Mouse (Mus musculus): ENCODE measurements around the gene Pkp1. TPM values are rescaled to one million over a fixed set of nuclear protein-coding genes. Genes with fewer than 3 reads are reported as not detected.
A peak's percentile ranks its signal among the peaks of the same experiment; 100 is the strongest.

Pkp1 gene
- polyA plus RNA-seq, 1 experiment from 2014 or later = 21.5 TPM

DNA sequence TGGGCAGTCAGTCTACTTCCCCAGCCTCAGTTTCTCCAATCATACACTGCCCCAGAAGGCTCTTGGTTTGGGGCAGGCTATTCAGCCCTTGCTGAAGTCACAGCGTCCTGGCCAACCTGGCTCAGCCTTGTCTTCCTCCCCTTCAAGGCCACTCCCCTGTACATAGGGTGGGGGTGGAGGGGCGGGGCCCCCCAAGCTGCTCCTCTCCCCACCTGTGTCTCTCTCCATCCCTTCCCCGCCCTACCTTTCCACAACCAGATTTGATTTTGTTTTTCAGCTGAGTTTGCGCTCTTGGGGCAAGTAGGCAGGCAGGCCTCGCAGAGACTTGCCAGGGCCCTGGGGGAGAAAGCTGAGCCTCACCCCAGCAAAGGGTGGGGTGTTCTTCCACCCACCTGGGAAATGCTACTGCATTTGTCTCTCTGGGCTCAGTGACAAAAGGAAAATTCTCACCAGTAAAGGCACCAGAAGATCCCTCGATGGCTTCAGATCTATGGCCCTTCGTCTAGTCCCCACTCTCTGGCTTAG is 19.0 kb downstream of the Pkp1 start:
- Histone ChIP-seq H3K9ac (no peak overlapping the region), H3K4me3 (replicated peaks) (no peak overlapping the region), H3K27me3 (replicated peaks) (no peaks in the 10 kb centered on the region), H3K4me1 (no peaks in the 10 kb centered on the region), H3K4me2 (no peak overlapping the region), H3K36me3 (no peaks in the 10 kb centered on the region), H3K27ac (peak overlapping the region; percentile 50; the same call in 1 of the 2 replicates), H3K9me3 (no peaks in the 10 kb centered on the region)
- ATAC-seq (ENCODE audit: insufficient read depth, low FRiP score, low read depth) = no peak
- 60% methylated on average over 7 of the region's 7 CpGs for WGBS

DNA sequence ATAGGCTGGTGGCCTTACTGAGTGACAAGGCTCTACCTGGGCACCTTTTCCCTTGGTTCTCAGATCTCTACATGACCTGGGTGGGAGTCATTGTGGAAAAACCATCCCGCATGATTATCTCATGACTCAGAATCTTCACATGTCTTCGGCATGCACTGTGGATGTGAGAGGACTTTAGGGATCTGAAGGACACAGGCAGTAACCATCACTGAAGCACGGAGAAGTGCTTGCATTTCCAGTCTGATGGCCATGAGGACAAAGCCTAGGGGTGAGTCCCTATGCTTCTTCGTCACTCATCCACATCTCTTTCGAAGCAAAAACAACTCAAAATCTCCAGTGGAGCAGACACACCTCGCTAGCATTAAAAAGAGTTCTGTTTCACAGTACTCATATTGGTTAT is 19.7 kb downstream of the Pkp1 start:
- no peaks in the 10 kb centered on the region for H3K27me3 ChIP-seq (replicated peaks)
- WGBS = 88% methylated on average over 6 of the region's 6 CpGs
- no peaks in the 10 kb centered on the region for H3K9me3 ChIP-seq
- H3K4me1 ChIP-seq = no peaks in the 10 kb centered on the region
- H3K36me3 ChIP-seq = no peaks in the 10 kb centered on the region
- H3K9ac ChIP-seq = no peak overlapping the region
- no peak for ATAC-seq (ENCODE audit: insufficient read depth, low FRiP score, low read depth)
- H3K27ac ChIP-seq = no peak overlapping the region
- no peak overlapping the region for H3K4me3 ChIP-seq (replicated peaks)
- H3K4me2 ChIP-seq = no peak overlapping the region

DNA sequence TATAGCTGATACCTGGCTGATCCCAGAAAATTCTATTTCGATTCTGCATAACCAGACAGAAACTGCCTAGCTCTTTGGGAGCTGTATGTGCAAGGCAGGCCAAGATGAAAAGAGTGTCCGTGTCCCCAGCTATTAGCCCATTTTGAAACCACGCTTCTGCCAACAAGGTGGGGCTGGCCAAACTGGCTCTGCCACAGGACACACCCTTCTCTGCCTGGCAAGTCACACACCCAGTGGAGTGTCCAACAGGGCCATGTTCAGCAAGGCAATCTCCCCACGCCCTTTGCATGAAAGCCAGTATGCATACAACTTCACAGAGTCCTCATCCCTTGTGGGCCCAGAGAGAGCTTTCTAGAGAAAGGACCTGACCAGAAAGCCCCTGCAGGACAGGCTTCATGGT is 23.6 kb downstream of the Pkp1 start:
- no peaks in the 10 kb centered on the region for H3K9me3 ChIP-seq
- H3K36me3 ChIP-seq = no peaks in the 10 kb centered on the region
- 0 out of 2 replicates have a peak, but pooled peaks have one; percentile 64 for ATAC-seq (ENCODE audit: insufficient read depth, low FRiP score, low read depth)
- H3K4me3 ChIP-seq (replicated peaks) = no peak overlapping the region
- no peaks in the 10 kb centered on the region for H3K27me3 ChIP-seq (replicated peaks)
- no peak overlapping the region for H3K4me2 ChIP-seq
- H3K4me1 ChIP-seq = no peaks in the 10 kb centered on the region
- 69% methylated on average over 4 of the region's 4 CpGs for WGBS
- H3K9ac ChIP-seq = no peak overlapping the region
- peak overlapping the region; percentile 67; the same call in 1 of the 2 replicates for H3K27ac ChIP-seq

DNA sequence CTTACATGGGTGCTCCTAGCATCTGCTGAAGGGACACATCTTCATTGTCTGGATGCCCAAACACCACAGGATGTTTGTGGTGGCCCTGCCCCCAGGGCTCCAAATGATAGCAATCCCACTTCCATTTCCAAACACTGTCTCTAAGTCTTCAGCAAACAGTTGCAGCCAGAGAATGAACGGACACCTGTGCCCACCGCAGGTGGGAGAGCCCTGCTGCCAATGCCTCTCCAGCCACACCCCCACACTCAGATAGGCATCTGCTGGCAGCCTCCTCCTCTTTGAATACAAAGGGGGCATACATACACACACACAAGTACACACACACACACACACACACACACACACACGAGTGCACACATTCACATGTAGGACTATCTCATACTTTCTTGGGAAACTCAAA is 25.6 kb downstream of the Pkp1 start:
- no peak overlapping the region for H3K4me2 ChIP-seq
- H3K27ac ChIP-seq = no peak overlapping the region
- H3K27me3 ChIP-seq (replicated peaks) = no peaks in the 10 kb centered on the region
- WGBS = 68% methylated on average over 3 of the region's 3 CpGs
- no peak for ATAC-seq (ENCODE audit: insufficient read depth, low FRiP score, low read depth)
- no peaks in the 10 kb centered on the region for H3K4me1 ChIP-seq
- H3K9me3 ChIP-seq = no peaks in the 10 kb centered on the region
- H3K4me3 ChIP-seq (replicated peaks) = no peak overlapping the region
- H3K9ac ChIP-seq = no peak overlapping the region
- H3K36me3 ChIP-seq = no peaks in the 10 kb centered on the region

DNA sequence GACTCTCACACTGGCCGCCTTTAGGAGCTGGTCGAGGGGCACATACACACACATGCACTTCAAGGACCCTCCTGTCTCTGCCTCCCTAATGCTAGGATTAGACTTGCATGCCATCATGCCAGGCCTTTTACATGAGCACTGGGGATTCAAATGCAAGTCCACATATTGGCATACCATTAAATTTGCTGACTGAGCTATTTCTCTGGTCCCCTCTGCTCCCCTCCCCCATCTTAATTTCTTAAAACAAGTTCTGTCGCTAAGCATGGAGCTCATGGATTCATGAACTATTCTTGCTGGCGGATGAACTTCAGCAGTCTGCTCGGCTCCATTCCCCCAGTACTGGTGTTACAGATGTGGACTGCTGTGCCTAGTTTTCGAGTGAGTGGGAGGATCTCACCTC is 26.2 kb downstream of the Pkp1 start:
- Histone ChIP-seq H3K36me3 (no peaks in the 10 kb centered on the region), H3K9me3 (no peaks in the 10 kb centered on the region), H3K27ac (no peak overlapping the region), H3K9ac (no peak overlapping the region), H3K4me1 (no peaks in the 10 kb centered on the region), H3K4me3 (replicated peaks) (no peak overlapping the region), H3K27me3 (replicated peaks) (no peaks in the 10 kb centered on the region), H3K4me2 (no peak overlapping the region)
- 78% methylated on average over 6 of the region's 6 CpGs for WGBS
- no peak for ATAC-seq (ENCODE audit: insufficient read depth, low FRiP score, low read depth)

DNA sequence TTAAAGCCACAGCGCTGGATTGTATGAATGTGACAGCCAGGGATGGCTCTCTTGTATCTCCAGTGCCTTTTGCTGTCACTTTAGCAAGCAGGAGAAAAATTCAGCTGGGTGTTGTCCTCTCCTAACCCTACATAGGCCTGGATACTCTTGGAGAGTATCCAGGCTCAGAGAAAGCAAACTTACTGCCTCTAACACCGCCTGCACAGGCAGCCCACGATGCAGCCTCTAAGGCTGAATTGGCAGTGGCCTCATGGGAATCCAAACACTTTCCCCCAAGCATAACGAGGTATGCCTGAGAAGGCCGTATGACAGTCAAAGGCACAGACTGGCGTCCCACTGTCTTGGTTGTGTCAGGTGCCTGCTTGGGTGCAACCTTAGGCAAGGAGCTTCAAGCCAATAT is 26.8 kb downstream of the Pkp1 start:
- Histone ChIP-seq H3K9ac (no peak overlapping the region), H3K4me1 (no peaks in the 10 kb centered on the region), H3K4me3 (replicated peaks) (no peak overlapping the region), H3K36me3 (no peaks in the 10 kb centered on the region), H3K4me2 (no peak overlapping the region), H3K27me3 (replicated peaks) (no peaks in the 10 kb centered on the region), H3K9me3 (no peaks in the 10 kb centered on the region), H3K27ac (peak overlapping the region; percentile 35; the same call in 1 of the 2 replicates)
- no peak for ATAC-seq (ENCODE audit: insufficient read depth, low FRiP score, low read depth)
- WGBS = 65% methylated on average over 6 of the region's 6 CpGs

DNA sequence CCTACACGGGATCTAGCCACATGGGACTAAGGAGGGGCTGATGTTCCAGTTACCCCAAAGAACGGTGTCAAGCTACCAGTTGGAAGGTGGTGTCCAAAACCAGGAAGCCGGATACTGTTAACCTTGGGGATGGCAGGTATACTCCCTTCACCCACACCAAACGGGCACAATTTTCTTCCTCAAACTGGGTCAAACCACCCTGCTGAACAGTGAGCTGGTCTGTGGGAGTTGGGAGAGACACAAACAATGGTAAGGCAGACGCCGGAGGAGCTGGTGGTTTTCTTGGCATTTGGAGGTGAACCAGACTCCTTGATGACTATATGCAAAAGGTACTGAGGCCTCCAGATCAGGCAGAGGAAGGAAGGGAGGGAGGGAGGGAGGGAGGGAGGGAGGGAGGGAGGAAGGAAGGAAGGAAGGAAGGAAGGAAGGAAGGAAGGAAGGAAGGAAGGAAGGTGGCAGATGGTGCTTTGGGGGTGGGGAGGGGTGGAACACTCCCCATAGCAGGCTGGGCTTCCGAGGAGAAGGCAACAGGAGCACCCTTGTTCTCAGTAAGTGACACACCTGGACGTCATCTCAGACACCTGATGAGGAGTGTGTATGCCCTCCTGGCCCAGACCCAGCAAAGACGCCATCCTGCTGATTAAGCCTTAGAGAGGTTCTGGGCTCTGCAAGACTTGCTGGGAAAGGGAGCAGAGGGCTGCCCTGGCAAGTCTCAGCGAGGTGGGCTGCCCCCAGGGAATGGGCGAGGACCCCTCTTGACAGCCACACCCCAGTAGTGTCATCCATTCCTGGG is 27.4 kb downstream of the Pkp1 start:
- Histone ChIP-seq H3K4me3 (replicated peaks) (no peak overlapping the region), H3K4me1 (no peaks in the 10 kb centered on the region), H3K4me2 (no peak overlapping the region), H3K9ac (no peak overlapping the region), H3K27me3 (replicated peaks) (0 out of 2 replicates have a peak, but pooled peaks cover under 1% of the 10 kb centered on the region), H3K27ac (peak overlapping the region; percentile 35; the same call in 1 of the 2 replicates), H3K36me3 (no peaks in the 10 kb centered on the region), H3K9me3 (no peaks in the 10 kb centered on the region)
- 59% methylated on average over 11 of the region's 11 CpGs for WGBS
- ATAC-seq (ENCODE audit: insufficient read depth, low FRiP score, low read depth) = no peak

DNA sequence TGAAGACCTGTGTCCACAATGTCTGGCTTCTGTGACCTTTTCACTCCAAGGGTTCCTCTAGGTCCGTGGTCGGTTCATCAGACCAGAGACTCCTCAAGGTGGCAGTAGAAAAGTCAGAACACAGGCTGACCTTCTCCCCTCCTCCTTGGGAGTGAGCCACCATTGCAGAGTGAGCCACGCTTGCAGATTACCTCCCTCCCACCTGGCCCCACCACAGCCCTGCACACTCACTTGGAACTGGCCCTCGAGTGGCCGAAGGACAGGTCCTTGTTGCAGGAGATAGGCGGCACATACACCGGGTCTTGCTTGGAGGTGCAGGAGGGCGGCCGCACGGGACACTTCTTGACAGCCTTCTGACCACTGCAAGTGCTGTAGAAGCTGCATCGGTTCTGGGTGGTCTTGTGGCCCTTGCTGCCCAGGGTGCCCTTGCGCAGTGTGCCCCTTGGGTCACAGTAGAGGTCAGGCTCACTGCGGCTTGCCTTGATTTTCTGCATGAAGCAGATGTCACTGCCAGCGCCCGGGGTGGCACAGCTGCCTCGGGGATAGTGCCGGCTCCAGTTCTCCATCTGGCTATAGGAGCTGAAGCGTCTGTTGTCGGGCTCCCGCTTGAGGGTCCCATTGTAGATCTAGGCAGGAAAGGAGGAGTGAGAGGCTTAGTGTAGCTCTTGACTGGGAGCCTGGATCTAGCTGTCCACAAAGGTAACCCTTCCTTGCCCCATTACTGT is 29.4 kb downstream of the Pkp1 start:
- no peak for ATAC-seq (ENCODE audit: insufficient read depth, low FRiP score, low read depth)
- WGBS = 78% methylated on average over 20 of the region's 20 CpGs
- Histone ChIP-seq H3K9me3 (no peaks in the 10 kb centered on the region), H3K27ac (no peak overlapping the region), H3K9ac (no peak overlapping the region), H3K36me3 (no peaks in the 10 kb centered on the region), H3K4me1 (no peaks in the 10 kb centered on the region), H3K4me3 (replicated peaks) (no peak overlapping the region), H3K4me2 (no peak overlapping the region), H3K27me3 (replicated peaks) (0 out of 2 replicates have a peak, but pooled peaks cover 3% of the 10 kb centered on the region)

DNA sequence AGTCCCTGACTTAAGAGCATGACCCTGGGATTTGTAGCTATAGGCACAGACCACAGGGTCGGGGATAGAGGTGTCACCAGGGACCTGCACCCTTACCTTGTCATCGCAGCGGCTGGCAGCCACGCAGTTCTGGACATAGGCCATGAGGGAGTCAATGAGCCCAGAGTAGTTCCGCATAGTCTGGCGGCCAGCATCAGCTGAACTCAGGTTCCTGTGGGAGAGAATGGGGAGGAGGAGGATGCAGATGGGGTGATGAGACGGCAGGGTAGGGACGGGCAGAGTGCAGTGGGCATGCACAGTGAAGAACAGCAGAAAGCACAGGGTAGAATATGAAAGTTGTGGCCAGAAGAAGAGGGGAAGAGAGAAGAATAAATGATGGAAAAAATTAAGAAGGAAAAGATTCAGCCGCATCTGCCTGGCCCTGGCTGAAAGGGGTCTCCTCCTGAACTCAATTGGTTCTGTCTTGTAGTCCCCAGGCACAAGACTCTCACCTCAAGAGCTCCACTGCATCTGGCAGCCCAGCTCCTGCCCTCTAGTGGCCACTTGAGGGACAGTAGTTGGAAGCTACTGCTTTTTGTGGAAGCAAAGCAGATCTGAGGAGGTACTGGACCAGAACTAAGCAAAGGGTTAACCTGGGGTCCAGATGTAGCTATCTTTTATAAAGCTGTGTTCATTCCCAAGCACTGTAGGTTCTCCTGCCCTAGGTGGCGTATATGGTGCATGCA is 36.5 kb downstream of the Pkp1 start:
- 0 out of 2 replicates have a peak, but pooled peaks cover 3% of the 10 kb centered on the region for H3K27me3 ChIP-seq (replicated peaks)
- no peaks in the 10 kb centered on the region for H3K36me3 ChIP-seq
- no peak overlapping the region for H3K4me3 ChIP-seq (replicated peaks)
- no peak overlapping the region for H3K27ac ChIP-seq
- ATAC-seq (ENCODE audit: insufficient read depth, low FRiP score, low read depth) = no peak
- H3K9me3 ChIP-seq = no peaks in the 10 kb centered on the region
- H3K9ac ChIP-seq = no peak overlapping the region
- H3K4me1 ChIP-seq = no peaks in the 10 kb centered on the region
- no peak overlapping the region for H3K4me2 ChIP-seq
- WGBS = 74% methylated on average over 10 of the region's 10 CpGs

DNA sequence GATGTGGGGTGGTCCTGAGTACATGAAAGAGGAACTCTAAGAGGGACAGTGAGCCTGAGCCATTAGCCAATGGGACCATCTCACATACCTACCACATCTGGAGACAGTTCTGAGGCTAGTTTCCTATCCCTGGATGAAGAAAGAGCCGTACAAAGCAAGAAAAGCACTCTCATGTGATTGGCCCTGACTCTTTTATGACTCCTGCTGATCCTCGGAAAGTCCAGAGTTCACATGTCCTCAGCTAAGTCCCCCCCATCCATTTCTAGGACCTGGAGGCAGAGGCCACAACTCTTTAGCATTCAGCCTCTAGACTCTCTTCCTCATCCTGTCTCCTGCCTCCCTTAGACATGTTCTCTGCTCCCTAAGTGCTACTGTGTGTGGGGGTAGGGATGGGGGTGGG is 41.8 kb downstream of the Pkp1 start:
- Histone ChIP-seq H3K9me3 (no peaks in the 10 kb centered on the region), H3K4me1 (no peaks in the 10 kb centered on the region), H3K36me3 (no peaks in the 10 kb centered on the region), H3K27ac (no peak overlapping the region), H3K4me3 (replicated peaks) (no peak overlapping the region), H3K4me2 (no peak overlapping the region), H3K27me3 (replicated peaks) (no peaks in the 10 kb centered on the region), H3K9ac (no peak overlapping the region)
- WGBS = 73% methylated on average over 2 of the region's 2 CpGs
- no peak for ATAC-seq (ENCODE audit: insufficient read depth, low FRiP score, low read depth)

DNA sequence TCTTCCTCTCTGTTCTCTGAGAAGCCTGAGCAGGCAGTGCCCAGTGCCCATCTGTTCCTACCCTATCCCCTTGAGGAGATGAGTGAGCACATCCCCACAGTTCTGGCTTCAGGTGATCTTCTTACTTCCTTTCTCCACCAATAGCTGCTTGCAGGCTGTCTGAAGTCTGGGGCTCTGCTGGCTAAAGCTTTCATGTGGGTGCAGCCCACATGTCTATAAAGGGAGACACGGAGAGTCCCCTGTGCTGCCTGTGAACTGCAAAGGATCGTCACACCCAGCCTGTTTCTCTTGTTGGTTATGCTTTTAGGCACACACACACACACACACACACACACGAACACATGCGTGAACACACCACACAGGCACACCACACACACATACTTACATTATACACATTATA is 46.0 kb downstream of the Pkp1 start:
- H3K4me1 ChIP-seq = no peaks in the 10 kb centered on the region
- 79% methylated on average over 4 of the region's 4 CpGs for WGBS
- H3K9ac ChIP-seq = no peak overlapping the region
- H3K9me3 ChIP-seq = no peaks in the 10 kb centered on the region
- no peak overlapping the region for H3K4me3 ChIP-seq (replicated peaks)
- H3K27me3 ChIP-seq (replicated peaks) = no peaks in the 10 kb centered on the region
- ATAC-seq (ENCODE audit: insufficient read depth, low FRiP score, low read depth) = no peak
- no peak overlapping the region for H3K27ac ChIP-seq
- H3K36me3 ChIP-seq = no peaks in the 10 kb centered on the region
- no peak overlapping the region for H3K4me2 ChIP-seq

All from stomach, embryonic 15.5 days (tissue).